Mouse (Mus musculus) cerebellum, postnatal 14 days (tissue): ENCODE results near the gene Pdk2.

Experiments used
- DNase-seq, 2 experiments: peaks; one replicate each; pipeline ENCODE4 v3.0.0; 2021; ENCODE audit warnings: mixed read lengths in 2 of 2

Gene Pdk2

DNA sequence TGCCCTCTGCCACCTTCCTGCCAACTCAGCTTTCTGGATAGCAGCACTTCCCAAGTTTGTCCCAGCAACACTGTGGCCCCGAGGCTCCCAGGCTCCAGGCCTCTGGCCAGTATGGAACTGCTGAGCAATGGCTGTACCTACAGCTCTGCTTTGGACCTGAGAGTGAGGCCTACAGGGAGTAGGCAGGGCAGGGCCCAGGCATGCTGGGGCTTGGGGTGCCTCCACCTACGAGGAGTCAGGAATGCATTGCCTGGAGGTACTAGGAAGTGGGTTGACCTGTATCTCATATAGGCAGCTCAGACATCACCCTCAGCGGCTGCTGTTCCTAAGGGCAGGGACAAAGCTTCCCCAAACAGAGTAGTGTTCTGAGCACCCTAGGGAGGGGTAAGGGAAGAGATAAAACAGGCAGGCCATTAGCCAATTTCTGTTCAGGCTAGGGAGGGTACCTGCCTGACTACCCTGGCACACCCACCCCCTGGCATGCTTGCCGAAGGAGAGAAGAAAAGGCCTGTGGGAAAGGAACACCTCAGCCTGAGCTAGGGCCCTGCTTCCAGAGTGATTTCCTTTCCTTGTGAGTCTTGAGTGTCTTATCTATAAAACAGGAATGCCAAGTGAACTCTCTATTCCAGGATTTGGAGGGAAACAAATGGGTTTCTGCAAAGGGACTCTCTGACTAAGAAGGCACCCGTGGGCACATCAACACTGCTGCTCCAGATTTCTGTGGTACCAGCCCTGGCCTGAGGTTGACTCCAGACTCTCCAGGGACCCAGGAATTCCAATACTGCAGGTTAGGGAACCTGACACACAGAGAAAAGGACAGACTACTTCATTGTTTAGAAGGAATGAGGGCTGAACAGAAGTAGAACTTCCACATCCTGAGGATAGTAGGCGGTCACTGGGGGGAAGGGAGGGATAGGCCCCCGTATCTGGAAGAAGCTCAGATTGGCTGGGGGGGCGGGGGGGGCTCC, 29.3 kb upstream of the Pdk2 start:
- DNase-seq: no peak

DNA sequence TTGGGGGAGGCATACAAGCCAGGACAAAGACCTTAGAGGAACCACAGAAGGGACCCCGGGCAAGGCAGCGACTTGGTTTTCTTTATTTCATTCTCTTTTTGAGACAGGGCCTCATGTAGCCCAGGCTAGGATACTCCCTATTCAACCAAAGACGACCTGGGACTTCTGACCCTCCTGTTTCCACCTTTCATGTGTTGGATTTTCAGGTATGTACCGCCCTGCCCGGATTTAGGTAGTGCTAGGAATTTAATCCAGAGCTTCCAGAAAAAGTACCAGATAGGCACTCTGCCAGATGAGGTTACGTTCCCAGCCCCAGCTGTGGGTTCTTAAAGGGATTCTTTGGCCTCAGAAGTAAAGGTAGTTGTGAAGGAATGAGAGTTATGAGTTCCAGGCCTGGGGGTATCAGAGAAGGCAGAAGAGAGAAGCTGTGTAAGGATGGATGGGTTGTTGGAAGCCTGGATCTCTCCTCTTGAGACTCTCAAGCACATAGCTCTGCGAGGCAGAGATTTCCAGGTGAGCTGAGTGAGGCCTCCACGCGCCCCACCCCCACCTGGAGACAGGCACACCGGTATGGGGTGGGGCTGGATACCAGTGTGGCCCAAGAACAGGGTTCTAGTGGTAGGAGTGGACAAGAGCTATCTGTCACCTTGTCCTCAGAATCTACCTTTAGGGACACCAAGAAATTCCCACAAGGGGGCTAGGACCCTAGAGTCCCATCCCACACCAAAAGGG, 28.2 kb upstream of the Pdk2 start:
- no peak for DNase-seq

DNA sequence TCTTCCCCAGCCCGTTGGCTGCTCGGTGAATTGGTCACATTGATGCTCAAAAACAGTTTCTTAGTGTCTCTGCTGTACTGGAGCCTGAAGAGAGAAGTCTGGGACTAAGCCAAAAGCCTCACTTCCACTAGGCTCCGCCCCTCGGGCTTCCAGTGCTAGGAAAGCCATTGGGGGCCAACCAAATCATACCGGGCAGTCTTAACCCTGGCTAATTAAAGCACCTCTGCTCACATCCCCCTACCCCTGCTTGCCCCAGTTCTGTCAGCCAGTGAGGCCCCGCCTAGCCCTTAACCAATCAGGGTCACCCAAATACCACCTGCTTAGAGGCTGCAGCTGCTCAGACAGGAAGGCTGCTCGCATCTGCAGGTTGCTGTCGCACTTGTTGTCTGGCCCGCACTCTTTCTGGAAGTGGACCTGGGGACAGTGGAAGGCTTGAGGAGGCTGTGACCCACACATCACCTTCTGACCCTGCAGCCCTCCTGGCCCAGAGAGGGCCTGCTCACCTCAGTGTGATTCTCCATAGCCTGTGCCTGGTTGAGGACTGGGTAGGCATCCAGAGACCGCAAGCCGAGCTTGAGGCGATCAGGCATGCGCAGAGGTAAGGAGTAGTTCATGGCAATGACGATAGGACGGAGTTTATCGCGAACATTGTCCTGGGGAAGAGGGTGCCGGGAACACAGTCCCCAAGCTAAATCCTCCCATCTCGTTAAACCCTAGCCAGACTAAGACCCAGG, 15.8 kb upstream of the Pdk2 start:
- no peak for DNase-seq

DNA sequence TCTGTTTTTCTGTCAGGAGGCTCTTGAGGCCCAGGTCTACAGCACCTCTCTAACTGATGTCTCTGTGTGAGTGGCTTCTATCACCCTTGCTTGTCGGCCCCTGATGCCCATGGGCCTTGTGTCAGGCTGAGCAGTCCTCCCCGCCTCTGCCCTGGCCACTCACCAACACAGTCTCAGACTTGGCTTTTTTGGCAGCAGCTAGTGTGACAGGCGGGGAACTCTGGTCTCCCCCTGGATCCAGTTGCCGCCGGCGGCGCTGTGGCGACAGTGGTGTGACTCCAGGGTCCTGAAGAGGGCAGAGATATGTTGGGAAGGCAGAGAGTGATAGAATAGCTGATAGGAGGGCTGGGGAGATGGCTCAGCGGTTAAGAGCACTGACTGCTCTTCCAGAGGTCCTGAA, 11.9 kb upstream of the Pdk2 start:
- DNase-seq: peak in 1 of 2 experiments; percentile 16

DNA sequence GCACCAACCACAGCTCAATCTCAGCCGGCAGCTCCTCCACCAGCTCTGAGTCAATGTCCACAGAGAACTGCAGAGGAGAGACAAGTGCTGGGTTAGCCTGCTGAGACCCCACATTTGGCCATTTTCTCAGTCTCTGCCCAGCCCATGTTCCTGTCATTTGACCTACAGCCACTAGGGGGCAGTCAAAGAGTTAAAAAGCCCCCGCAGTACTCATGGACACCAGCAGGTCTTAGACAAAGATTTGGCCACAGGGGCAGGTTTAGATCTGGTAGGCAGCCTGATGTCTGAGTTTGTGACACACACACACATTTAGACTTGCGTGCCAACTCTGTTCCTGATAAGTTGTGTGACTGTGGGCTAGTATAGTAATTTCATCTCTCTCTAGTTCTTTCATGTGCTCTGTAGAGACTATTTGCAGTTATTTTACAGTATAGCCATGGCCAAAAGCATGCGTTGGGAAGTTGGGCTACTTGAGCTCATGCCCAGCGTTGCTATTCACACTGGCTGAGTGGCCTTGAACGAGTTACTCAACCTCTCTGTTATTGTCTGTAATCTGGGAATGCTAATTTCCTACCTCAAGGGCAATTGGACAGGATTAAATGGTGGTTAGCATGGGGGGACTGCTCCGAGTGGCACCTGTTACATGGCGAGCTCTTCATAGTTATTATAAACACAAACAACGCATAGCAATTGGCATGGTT, 6.0 kb upstream of the Pdk2 start:
- peak; percentile 80 to 82 for DNase-seq

DNA sequence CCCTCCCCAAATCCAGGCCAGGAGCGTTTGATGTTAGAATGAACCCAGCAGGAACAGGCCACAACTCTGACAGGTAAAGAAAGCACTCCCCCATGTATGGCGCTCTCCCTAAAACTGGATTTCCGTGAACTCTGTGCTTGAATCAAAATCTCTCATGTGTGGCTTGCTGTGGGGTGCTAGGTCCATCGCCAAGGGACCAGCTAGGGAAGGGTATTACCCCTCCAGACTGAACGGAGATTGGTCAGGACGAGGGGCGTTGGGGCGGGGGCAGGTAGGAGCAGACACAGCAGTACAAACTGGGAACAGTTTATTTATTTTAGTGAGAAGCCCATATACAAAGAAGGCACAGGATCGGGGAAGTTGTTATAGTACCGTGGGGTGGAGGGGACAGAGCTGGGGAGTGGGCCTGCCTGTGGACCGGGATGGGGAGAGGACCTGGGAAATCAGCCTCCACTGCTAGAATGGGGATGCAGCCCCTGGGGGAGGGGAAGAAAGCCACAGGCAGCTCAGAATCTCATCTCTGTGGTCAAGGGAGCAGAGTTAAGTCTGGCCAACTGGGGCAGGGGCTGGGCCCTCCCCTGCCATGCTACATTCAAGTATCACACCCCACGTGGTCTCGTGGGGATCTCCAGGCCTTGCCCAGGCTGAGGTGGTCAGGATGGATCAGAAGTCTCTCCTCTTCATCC, 3.2 kb upstream of the Pdk2 start:
- DNase-seq: peak in 1 of 2 experiments; percentile 12

DNA sequence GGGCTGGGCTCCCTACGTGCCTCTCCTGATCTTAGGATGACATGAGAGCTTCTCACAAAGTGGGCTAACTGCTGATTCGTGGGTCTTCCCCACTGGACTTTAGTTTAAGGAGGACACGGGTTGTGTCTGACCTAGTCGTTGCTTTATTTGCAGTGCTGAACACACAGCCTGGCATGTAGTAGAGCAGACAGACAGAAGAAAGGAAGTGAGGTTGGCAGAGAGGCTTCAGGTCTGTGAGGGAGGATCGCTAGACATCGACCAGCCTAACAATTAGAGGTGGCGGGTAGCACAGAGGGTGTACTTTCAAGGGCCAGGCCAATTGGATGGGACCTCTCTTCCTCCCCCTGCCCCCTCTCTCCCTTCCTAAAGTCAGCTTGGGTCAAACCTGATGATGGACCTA, 2.5 kb upstream of the Pdk2 start:
- DNase-seq: peak in 1 of 2 experiments; percentile 10

DNA sequence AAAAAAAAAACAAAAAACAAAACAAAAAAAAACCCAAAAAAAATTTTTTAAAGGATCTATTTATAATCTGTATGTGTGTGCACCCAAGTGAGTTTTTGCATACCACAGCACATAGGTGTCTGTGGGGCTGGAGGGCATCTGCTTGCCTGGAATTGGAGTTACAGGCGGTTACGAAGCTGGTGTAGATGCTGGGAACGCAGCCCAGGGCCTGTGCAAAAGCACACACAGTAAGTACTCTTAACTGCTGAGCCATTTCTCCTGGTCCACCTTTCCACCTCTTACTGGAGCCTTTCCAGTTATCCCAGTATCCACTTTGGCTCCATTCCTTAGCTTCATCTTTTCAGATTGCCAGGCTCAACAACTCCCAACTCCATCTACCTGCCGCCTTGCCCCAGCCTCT, 1.9 kb upstream of the Pdk2 start:
- peak; percentile 21 to 23 for DNase-seq

DNA sequence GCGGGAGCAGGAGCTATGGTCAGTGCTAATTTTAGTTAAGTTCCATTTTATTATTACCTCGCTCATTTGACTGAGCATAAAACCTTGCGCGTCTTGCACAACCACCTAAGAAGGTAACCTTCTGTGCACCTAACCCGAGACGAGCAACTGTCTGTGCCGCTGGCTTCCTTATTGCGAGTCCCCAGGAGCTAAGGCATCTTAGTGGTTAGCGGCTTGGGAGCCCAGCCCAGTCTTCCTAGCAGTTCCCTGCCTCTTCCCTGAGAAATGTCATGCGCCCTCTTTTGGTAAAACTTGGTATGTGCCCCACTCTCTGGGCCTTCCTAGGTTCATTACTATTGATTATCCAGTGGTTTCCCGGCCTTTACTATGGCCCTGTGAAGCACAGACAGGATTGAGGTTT, 942 bp upstream of the Pdk2 start:
- DNase-seq: peak; percentile 93 to 94

DNA sequence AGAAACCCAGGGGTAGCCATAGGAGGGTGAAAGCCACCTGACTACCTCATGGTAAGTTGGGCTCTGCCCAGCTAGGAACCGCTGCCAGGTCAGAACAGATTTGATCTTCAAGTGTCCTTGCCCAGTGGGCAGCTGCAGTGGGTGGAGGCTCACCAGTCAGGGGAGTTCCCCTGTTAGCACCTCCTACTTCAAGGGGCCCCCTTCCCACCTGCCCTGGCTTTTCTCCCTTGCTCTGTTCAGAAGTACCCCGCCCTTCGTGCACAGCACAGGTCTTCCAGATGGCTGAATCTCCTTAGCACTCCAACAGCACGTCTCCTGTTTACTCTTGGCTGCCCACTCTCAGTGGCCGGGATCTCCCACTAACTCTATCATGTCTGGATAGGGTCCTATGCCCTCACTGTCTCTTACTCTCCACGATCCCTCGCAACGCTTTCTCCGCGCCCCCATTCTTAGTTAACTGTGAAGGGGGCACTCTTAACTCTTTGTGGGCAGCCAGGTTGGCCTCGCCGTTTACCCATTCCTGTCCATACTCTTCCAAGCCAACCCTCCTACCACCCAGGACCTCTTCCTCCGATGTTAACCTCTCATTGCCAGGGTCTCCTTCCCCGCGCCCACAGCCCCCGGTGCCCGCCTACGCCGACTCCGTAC, 539 bp downstream of the Pdk2 start:
- DNase-seq: peak; percentile 87 to 88

DNA sequence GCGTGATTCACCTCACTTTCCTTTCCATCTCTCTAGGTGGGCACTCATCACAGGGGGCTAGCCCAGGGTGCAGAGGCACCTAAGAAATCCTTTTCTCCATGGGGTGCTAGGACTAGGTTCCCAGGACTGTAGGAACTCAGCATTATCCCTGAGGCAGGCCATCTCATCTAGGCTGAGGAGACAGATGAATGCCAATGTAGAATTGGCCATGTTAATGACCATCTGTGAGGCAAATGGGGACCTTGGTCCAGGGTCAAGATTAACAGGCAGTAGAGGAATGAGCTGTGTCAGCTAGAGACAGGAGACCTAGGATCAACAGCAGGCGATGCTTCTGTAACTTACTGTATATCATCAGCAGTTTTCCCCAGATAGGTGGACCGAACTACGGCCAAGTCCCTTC, 1.4 kb downstream of the Pdk2 start:
- peak; percentile 64 to 82 for DNase-seq

DNA sequence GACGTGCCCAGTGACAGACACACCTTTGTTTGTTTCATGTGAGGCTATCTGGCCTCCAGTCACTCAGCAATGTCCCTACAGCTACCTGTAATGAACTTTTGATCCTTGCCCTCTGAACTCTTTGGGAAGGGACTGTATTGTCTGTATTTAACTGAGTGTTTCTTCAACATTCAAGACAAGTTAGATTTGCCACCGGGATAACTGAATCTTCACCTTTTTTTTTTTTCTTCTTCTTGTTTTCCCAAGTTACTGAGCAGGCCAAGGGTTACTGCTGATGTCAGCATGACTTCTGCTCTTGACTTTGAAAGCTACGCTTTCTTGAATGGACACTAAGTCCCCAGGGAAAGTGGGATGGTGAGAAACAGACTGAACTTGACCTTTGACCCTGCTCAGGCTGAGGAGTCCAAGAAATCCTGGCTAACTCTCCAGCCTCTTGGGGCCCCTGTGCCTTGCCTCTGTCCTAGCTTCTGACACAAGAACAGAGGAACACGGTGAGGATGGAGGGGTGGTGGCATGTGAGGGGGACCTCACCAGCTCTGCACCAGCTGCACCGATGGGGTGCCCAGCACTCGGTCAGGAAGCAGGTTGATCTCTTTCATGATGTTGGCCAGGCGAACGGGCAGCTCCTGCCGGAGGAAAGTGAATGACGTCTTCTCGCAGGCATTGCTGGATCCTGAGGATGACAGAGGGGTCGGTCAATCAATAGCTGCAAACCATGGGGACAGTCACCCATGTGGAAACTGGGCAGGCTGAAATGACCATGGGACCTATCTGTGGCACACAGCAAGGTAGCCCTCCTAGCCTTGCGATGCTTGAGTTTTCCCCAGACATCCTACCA, 2.1 kb downstream of the Pdk2 start:
- peak; percentile 45 to 46 for DNase-seq

DNA sequence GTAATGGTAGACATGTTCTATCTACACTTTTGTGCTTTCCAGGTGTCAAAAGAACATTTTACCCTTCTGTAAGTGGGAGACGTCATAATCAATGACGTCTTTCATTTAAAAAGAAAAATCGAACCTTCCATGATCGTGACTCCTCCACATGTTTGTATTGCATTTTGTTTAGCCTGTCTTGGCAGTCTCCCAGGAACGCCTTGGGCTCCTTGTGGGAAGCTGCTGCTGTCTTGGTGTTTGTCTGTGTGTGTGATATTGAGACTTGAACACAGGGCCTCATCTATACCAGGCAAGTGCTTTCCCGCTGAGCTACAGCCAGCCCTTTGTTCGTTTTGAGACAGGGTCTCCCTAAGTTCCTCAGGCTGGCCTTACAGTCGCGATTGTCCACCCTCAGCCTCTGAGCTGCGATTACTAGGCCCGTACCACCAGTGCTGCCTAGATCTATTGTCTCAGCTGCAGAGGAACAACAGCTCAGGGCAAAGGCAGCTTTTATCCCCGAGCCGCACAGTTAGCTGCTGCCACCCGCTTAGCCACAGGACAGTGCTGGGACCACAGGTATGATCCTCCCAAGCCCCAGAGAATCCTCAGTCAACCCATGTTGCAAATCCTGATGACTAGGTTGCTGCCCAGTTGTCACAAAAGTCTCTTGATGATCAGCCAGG, 2.9 kb downstream of the Pdk2 start:
- DNase-seq: peak; percentile 56 to 57

DNA sequence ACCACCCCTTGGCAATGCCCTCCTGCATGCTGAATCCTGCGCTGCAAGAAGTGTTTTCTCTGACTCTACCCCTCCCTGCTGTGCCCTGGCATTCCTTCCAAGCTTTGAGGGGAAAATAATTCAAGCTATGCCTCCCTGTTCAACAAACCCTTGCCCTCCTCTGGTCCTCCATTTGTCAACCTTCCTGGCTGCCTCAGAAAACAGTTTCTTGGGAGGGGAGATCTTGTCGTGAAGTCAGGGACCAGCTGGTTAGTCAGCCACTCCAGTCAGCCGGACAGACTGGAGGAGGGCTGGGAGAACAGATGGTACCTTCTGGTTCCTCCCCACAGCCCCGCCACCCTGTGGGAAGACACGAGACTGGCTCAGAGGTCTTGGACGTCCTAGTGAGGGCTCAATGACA, 3.8 kb downstream of the Pdk2 start:
- DNase-seq: peak; percentile 76 to 87

DNA sequence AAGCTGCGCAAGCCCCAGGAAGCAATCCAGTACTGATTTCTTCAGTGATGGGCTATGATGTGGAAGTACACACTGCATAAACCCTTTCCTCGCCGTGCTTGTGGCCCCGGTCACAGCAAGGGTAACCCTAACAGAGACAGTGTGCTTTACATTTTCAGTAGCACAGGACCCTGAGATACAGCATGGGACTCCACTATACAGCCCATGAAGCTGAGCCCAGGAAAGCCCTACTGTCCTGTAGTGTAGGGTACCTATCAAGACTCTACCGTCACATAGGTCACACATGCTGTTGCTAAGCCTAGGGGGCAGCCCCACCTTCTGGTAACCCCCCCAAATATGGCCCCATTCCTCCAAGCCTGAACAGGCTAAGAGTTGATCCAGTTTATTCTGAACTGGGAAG, 4.6 kb downstream of the Pdk2 start:
- DNase-seq: peak in 1 of 2 experiments; percentile 34

DNA sequence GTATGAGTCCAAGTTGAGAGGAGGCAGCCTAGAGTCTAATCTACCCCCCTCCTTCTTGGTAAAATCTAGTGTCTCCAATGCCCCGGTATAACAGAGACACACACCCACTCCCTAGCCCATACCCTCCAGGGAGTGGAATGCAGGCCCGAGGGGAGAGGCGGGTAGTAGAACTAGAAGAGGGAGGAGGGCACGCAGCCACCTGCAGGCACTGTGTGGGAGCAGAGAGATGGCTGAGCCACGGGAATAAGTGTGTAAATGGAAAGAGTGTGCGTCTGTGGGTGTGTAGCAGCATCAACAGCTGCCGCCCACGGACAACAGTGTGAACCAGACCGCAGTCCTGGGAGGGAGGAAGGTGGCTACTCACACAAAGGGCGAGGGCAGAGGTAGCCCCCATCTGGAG, 6.3 kb downstream of the Pdk2 start:
- DNase-seq: peak in 1 of 2 experiments; percentile 15

DNA sequence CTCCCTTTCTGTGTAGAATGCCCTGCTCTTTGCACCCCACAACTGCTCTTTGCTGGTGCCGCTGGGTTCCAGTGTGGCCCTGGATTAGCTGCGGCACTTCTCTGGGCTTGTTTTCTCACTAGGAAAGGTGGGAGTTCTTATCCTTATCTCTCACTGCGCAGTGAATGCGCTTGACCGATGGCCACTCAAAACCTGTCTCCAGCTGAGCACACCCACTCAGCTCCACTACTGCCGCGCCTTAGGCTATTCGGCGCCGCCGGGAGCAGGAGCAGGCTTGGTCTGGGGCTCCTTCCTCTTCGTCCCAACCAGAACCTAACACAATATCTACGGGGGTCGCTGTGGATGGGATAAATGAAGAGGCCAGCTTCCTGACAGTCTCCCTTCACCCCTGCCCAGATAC, 7.5 kb downstream of the Pdk2 start:
- DNase-seq: peak in 1 of 2 experiments; percentile 6

DNA sequence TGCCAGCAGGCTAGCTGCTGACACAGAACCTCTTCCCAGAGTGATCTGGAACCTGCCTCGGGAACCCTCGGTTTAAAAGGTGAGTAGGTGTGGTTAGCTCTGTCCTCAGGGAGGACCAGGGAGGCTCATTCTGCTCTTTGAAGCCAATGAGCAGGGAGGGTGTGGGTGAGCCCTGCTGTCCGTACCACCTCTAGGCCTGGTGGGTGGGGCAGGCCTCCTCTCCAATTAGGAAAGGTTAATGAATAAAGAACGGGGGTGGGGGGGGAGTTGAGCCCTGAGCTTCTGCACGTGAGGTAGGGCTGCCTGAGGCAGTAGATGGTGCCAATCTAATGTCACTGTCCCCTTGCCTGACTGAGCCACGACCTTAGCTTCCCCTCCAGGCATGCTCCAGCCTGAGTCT, 8.2 kb downstream of the Pdk2 start:
- DNase-seq: peak in 1 of 2 experiments; percentile 29

DNA sequence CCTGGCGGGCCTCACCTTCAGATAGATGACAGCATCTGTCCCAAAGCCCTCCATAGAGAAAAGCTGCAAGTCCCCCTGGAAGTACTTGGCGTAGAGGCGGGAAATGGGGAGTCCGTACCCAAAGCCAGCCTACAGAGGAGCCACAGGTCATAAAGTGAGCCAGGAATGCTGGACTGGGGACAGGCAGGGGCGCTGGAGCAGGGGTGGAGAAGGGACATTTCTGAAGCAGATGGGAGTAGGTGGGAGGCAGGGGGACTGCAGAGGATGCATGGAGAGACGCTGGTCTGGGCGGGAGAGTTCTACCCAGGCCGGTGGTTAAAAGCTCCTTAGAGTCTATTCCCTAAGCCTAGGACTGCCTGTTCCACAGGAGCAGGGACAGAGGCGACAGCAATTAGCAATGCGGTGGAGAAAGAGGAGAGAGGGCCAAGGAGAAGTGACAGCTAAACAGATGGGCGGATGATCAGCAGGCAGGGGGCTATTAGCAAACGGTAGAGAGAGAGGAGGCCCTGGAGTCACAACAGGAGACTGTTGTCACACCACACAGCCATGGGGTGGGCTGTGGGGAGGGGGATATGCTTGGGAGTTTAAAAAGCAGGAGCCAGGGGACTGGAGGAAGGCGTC, 13.2 kb downstream of the Pdk2 start:
- no peak for DNase-seq
